ENCODE assay signal across 14 mouse cellular contexts in the genomic region with DNA sequence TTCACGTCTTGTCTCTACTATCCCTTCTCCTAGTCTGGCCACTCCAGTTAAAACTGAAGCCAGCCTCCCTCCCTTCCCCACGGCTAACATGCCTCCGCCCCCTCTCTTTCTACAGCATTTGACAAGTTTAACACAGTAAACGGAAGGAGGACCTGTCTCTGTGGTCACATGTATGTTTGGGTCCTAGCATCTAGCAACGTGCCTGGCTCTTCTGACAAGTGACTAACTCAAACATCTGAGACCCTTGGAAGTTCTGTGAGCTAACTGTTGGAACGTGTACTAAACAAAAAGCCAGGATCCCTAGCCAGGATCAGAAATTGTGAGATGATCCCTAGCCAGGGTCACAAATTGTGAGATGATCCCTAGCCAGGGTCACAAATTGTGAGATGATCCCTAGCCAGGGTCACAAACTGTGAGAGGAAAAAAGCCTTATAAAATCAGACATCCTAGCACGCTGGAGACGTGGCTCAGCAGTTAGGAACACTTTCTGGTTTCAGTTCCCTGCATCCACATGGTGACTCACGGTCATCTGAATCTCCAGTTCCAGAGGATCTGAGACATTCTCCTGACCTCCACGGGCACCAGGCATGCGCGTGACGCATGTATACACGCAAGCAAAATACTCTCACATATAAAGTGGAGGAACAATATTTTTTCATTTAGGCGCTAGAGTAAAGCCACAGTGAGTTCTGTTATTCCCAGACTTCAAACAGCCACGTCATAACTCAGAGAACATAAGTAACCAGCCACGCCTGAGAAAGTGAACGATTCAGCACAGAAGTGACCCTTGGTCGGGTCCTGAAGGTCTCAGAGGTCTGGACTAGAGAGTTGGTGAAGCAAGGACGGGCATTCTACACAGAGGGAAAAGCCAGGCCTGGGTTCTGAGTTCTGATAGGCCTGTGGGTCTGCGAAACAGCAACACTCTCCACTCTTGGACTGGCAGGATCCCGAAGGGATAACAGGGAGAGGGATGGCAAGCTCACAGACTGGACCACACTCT. TPM values are rescaled to one million over a fixed set of nuclear protein-coding genes. Genes with fewer than 3 reads are reported as not detected.
DNase-seq lines count a peak whose midpoint lies in the region; ATAC-seq lines count a peak whose summit lies in the region.
"Had no signal": no experiment of that assay in that cellular context is flagged by ENCODE, and none has a peak within 500 bp of the region (broad histone marks: within the 10 kb centered on the region; RNA-seq: fewer than 3 reads in every experiment).

No protein-coding gene starts in this region.

- H3K4me2 ChIP-seq in liver, embryonic 15.5 days = no peak overlapping the region
- H3K4me2 ChIP-seq in liver, embryonic 12.5 days = no peak overlapping the region
- H3K4me2 ChIP-seq: embryonic facial prominence, embryonic 13.5 days; neural tube, embryonic 15.5 days; stomach, embryonic 15.5 days had no signal

- WGBS in liver, embryonic 15.5 days (ENCODE audit: insufficient replicate concordance) = 69% methylated on average over 22 of the region's 22 CpGs
- WGBS in liver, embryonic 12.5 days (ENCODE audit: insufficient replicate concordance) = 78% methylated on average over 22 of the region's 22 CpGs

- peaks cover 42% of the 10 kb centered on the region for H3K4me1 ChIP-seq in liver, embryonic 15.5 days (replicated peaks)
- H3K4me1 ChIP-seq in liver, embryonic 12.5 days = peaks cover 12% of the 10 kb centered on the region
- H3K4me1 ChIP-seq: embryonic facial prominence, embryonic 13.5 days; hindbrain, embryonic 10.5 days; neural tube, embryonic 15.5 days had no signal

- no peaks in the 10 kb centered on the region for H3K27me3 ChIP-seq in liver, embryonic 15.5 days
- no peaks in the 10 kb centered on the region for H3K27me3 ChIP-seq in liver, embryonic 12.5 days (replicated peaks)
- H3K27me3 ChIP-seq: embryonic facial prominence, embryonic 13.5 days; neural tube, embryonic 15.5 days; stomach, embryonic 15.5 days had no signal

- H3K4me3 ChIP-seq in liver, embryonic 15.5 days (replicated peaks) = no peak overlapping the region
- H3K4me3 ChIP-seq in liver, embryonic 12.5 days = no peak overlapping the region
- H3K4me3 ChIP-seq: embryonic facial prominence, embryonic 13.5 days; hindbrain, embryonic 10.5 days; neural tube, embryonic 15.5 days; stomach, embryonic 15.5 days had no signal

- no peaks in the 10 kb centered on the region for H3K9me3 ChIP-seq in liver, embryonic 15.5 days (replicated peaks)
- no peaks in the 10 kb centered on the region for H3K9me3 ChIP-seq in liver, embryonic 12.5 days (replicated peaks)
- H3K9me3 ChIP-seq: embryonic facial prominence, embryonic 13.5 days; hindbrain, embryonic 10.5 days; neural tube, embryonic 15.5 days; stomach, embryonic 15.5 days had no signal

- ATAC-seq in liver, embryonic 15.5 days (ENCODE audit: insufficient read depth) = no peak
- no peak for ATAC-seq in liver, embryonic 12.5 days
- peak; percentile 37 for ATAC-seq in monocyte, adult 5-6 weeks (replicated peaks; ENCODE audit: insufficient number of reproducible peaks, low FRiP score, low TSS enrichment, poor library complexity, severe bottlenecking)

- H3K27ac ChIP-seq in liver, embryonic 15.5 days (replicated peaks) = peak overlapping the region; percentile 12; the same call in 1 of the 2 replicates
- no peak overlapping the region for H3K27ac ChIP-seq in liver, embryonic 12.5 days
- H3K27ac ChIP-seq: embryonic facial prominence, embryonic 13.5 days; hindbrain, embryonic 10.5 days; neural tube, embryonic 15.5 days; stomach, embryonic 15.5 days had no signal

- DNase-seq in adrenal gland, adult 2 months = peak; percentile 65
- no peak for DNase-seq in adrenal gland, adult 18-20 months (ENCODE audit: low spot score in 2 of 2)
- DNase-seq in kidney, adult 18-20 months = peak; percentile 40
- DNase-seq in thymus, postnatal 36 days = no peak
- no peak for DNase-seq in layer of hippocampus, adult 8-10 months (ENCODE audit: low spot score in 2 of 2)
- DNase-seq: cerebellum, adult 18-20 months; lung, postnatal 14 days had no signal

- H3K36me3 ChIP-seq in liver, embryonic 15.5 days (replicated peaks) = peaks cover 38% of the 10 kb centered on the region
- peaks cover 76% of the 10 kb centered on the region for H3K36me3 ChIP-seq in liver, embryonic 12.5 days

- H3K9ac ChIP-seq in liver, embryonic 15.5 days = no peak overlapping the region
- H3K9ac ChIP-seq in liver, embryonic 12.5 days = no peak overlapping the region
- H3K9ac ChIP-seq: embryonic facial prominence, embryonic 13.5 days; neural tube, embryonic 15.5 days; stomach, embryonic 15.5 days had no signal

RNA-seq across cellular contexts. Expression of gene Got1, which starts 12.5 kb away (rescaled TPM):
- 100 to 1,000 TPM; 153 to 283 TPM for total RNA-seq in adrenal gland, adult 2 months (2021)
- 55.8 and 96.7 TPM in 2 replicates for polyA plus RNA-seq in adrenal gland, adult 2 months (2012; rRNA removed)
- 100 to 1,000 TPM; 181 to 350 TPM for total RNA-seq in adrenal gland, adult 18-20 months (2021)
- 19.8 and 22.3 TPM in 2 replicates for polyA plus RNA-seq in liver, embryonic 15.5 days (2015; fragmentation: Nextera tagmentation; extraction: Ambion mirVana)
- 24.0 and 27.6 TPM in 2 replicates for polyA plus RNA-seq in liver, embryonic 12.5 days (2016; fragmentation: Nextera tagmentation; extraction: Ambion mirVana)
- total RNA-seq in monocyte, adult 5-6 weeks (2017) = 8.9 to 15.1 TPM (median 11.3 TPM) in 3 replicates
- 100 to 1,000 TPM; 346 to 399 (median 369) TPM for total RNA-seq in layer of hippocampus, adult 8-10 months (2022)

Comparison
In these comparisons a context has a peak if more than half of its experiments do, and no peak if none do; other contexts are left out.
1. DNase-seq: peak in adrenal gland, adult 2 months (single experiment) and kidney, adult 18-20 months (single experiment); none in adrenal gland, adult 18-20 months (0 of 2), thymus, postnatal 36 days (0 of 2) and layer of hippocampus, adult 8-10 months (0 of 2).